Mouse (Mus musculus) limb, embryonic 15.5 days (tissue): Measurements from ENCODE around the gene 2200002D01Rik. TPM values are rescaled to one million over a fixed set of nuclear protein-coding genes. Genes with fewer than 3 reads are reported as not detected.
A peak's percentile ranks its signal among the peaks of the same experiment; 100 is the strongest.
"Not testable (repeated sequence)": the region's sequence is repeated elsewhere in the genome, so short reads cannot be mapped to it uniquely, and the experiment has no call there.

ENCODE experiments used
- ATAC-seq: fragments of 200-750 bp; cut with Nextera tagmentation; 2 replicates; pipeline ENCODE4 v1.8.0; 2017; ENCODE audit warnings: low read depth, moderate TSS enrichment; ENCODE audit not compliant: insufficient number of reproducible peaks, low FRiP score, low TSS enrichment
- H3K27ac ChIP-seq: fragments of 300-500 bp; sonication (generic); 2 replicates; pipeline ENCODE4 v1.5.1; 2015; ENCODE audit warnings: moderate library complexity, mild to moderate bottlenecking, inconsistent platforms
- H3K27me3 ChIP-seq: fragments of 300-500 bp; sonication (generic); 2 replicates; pipeline ENCODE4 v1.6.1; 2015; ENCODE audit warnings: inconsistent platforms
- H3K36me3 ChIP-seq: fragments of 300-500 bp; sonication (generic); 2 replicates; pipeline ENCODE4 v1.6.1; 2015; ENCODE audit warnings: inconsistent platforms
- H3K4me1 ChIP-seq: fragments of 300-500 bp; sonication (generic); 2 replicates; pipeline ENCODE4 v1.6.1; 2015; ENCODE audit warnings: inconsistent platforms
- H3K4me2 ChIP-seq: fragments of 300-500 bp; sonication (generic); 2 replicates; pipeline ENCODE4 v1.6.1; 2015; ENCODE audit warnings: mild to moderate bottlenecking, inconsistent platforms
- H3K4me3 ChIP-seq: fragments of 300-500 bp; sonication (generic); 2 replicates; pipeline ENCODE4 v1.5.1; 2015; ENCODE audit warnings: mild to moderate bottlenecking, inconsistent platforms
- H3K9ac ChIP-seq: fragments of 300-500 bp; sonication (generic); 2 replicates; pipeline ENCODE4 v1.6.1; 2015; ENCODE audit warnings: inconsistent platforms
- H3K9me3 ChIP-seq: fragments of 300-500 bp; sonication (generic); 2 replicates; pipeline ENCODE4 v1.6.1; 2016; ENCODE audit warnings: inconsistent platforms
- WGBS: fragments of 180-500 bp; shearing (Covaris S2); methylation state at CpG from one replicate; pipeline ENCODE4 v1.1.7; 2015; 5-methylcytosine and 5-hydroxymethylcytosine counted together
- polyA plus RNA-seq: library from polyadenylated mRNA; unstranded; fragments of >200 nt; fragmentation: Nextera tagmentation; extraction: Ambion mirVana; gene quantifications from 2 replicates; pipeline ENCODE4 v1.2.1, GENCODE M21; 2015

2200002D01Rik gene
- polyA plus RNA-seq, 1 experiment from 2014 or later = 14.2 TPM

DNA sequence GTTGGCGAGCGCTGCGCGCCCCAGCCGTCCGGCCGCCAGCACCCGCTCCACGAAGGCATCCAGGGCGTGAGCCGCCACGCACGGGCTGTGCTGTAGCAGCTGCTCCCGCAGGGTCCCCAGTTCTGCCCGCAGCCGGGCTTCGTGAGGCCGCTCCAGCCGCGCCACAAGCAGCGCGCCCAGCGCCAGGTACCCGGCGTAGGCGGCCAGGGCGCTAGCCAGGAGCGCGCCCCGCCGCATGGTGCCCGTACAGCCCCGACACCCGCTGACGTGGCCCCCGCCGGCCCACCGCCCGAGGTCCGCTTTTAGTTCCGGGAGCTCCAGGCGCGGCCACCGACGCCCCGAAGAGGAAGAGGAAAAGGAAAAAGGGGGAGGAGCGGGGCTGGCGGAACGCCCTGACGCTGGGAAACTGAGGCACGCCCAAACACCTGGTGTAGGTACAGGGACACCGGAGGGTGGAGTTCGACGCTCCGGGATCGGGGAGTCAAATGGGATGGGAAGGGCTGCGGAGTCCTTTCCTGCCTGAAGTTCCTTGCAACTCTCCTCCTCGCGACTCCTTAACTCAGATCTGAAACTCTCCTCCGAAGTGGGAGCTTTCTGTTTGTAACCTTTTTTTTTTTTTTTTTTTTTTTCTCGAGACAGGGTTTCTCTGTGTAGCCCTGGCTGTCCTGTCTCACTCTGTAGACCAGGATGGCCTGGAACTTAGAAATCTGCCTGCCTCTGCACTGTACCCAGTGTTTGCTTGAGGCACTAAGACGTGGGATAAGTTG, 15.8 kb downstream of the 2200002D01Rik start, which contains the start of gene Kcnk6:
Gene Kcnk6 (minus strand): TSS at position 269 of the 767 bp plus-strand sequence.
- 2% methylated on average over 62 of the region's 62 CpGs for WGBS
- Histone ChIP-seq H3K9ac (peak within 1 kb of the TSS; percentile 71), H3K27ac (peak within 1 kb of the TSS; percentile 57; the same call in 1 of the 2 replicates), H3K27me3 (peaks cover 14% of the 10 kb centered on the region), H3K9me3 (no peaks in the 10 kb centered on the region), H3K4me3 (peak within 1 kb of the TSS; percentile 71), H3K36me3 (no peaks in the 10 kb centered on the region), H3K4me1 (peaks cover 22% of the 10 kb centered on the region), H3K4me2 (peak within 1 kb of the TSS; percentile 96)
- peak; percentile 53; the same call in 1 of the 2 replicates for ATAC-seq

GRCm38 (mm10) chr7:29231517-29231916, 16.7 kb downstream of the 2200002D01Rik start:
- H3K4me1 ChIP-seq = peaks cover 22% of the 10 kb centered on the region
- no peaks in the 10 kb centered on the region for H3K36me3 ChIP-seq
- H3K9ac ChIP-seq = no peak overlapping the region
- peak overlapping the region; percentile 71 for H3K4me3 ChIP-seq
- no peaks in the 10 kb centered on the region for H3K9me3 ChIP-seq
- H3K4me2 ChIP-seq = peak overlapping the region; percentile 96
- peaks cover 14% of the 10 kb centered on the region for H3K27me3 ChIP-seq
- no peak overlapping the region for H3K27ac ChIP-seq
- ATAC-seq = no peak
- 46% methylated on average over 3 of the region's 3 CpGs for WGBS

DNA sequence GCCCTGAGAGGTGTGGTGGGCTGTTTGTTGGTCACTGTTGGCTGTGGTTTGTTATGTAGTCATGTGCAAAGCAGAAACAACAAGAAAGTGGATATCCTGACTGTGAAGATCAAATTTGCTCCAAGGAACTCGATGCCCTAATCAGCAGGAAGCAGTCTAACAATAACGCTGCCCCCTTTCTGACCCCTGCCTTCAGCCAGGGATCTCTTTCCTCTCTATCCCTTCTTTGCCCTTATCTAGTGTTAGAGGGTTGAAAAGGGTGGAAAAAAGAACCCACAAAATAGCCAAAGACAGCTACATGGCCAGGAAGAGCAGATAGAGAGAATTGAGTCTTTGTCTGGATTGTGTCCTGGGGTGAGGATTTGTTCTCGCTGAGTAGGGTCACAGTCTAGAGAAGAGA, 17.7 kb downstream of the 2200002D01Rik start:
- Histone ChIP-seq H3K4me3 (no peak overlapping the region), H3K36me3 (peaks cover 1% of the 10 kb centered on the region; the same call in 1 of the 2 replicates), H3K9ac (no peak overlapping the region), H3K27me3 (peaks cover 14% of the 10 kb centered on the region), H3K27ac (no peak overlapping the region), H3K4me2 (no peak overlapping the region), H3K9me3 (no peaks in the 10 kb centered on the region), H3K4me1 (peaks cover 22% of the 10 kb centered on the region)
- no peak for ATAC-seq
- WGBS = 69% methylated on average over 3 of the region's 3 CpGs

- no peak overlapping the region for H3K4me3 ChIP-seq
- H3K9ac ChIP-seq = no peak overlapping the region
- peaks cover 19% of the 10 kb centered on the region for H3K36me3 ChIP-seq
- peaks cover 14% of the 10 kb centered on the region for H3K27me3 ChIP-seq
- no peak overlapping the region for H3K4me2 ChIP-seq
- H3K4me1 ChIP-seq = peaks cover 27% of the 10 kb centered on the region
- WGBS = 69% methylated on average over 4 of the region's 4 CpGs
- H3K27ac ChIP-seq = no peak overlapping the region
- H3K9me3 ChIP-seq = no peaks in the 10 kb centered on the region
- no peak for ATAC-seq
These were observed 20.1 kb downstream of the 2200002D01Rik start for GRCm38 (mm10) chr7:29228202-29228601.

GRCm38 (mm10) chr7:29225520-29225919, 22.7 kb downstream of the 2200002D01Rik start:
- no peak overlapping the region for H3K4me2 ChIP-seq
- peaks cover 13% of the 10 kb centered on the region for H3K4me1 ChIP-seq
- peaks cover 23% of the 10 kb centered on the region for H3K36me3 ChIP-seq
- no peak for ATAC-seq
- no peaks in the 10 kb centered on the region for H3K9me3 ChIP-seq
- H3K9ac ChIP-seq = no peak overlapping the region
- no peak overlapping the region for H3K27ac ChIP-seq
- H3K27me3 ChIP-seq = no peaks in the 10 kb centered on the region
- H3K4me3 ChIP-seq = no peak overlapping the region
- 76% methylated on average over 13 of the region's 13 CpGs for WGBS

GRCm38 (mm10) chr7:29224756-29225394, 23.4 kb downstream of the 2200002D01Rik start:
- ATAC-seq = no peak

GRCm38 (mm10) chr7:29214846-29215245, 33.4 kb downstream of the 2200002D01Rik start:
- Histone ChIP-seq H3K4me3 (no peak overlapping the region), H3K27ac (no peak overlapping the region), H3K4me2 (no peak overlapping the region), H3K4me1 (peaks cover 18% of the 10 kb centered on the region), H3K9ac (no peak overlapping the region), H3K36me3 (peaks cover 6% of the 10 kb centered on the region; the same call in 1 of the 2 replicates), H3K9me3 (no peaks in the 10 kb centered on the region), H3K27me3 (no peaks in the 10 kb centered on the region)
- ATAC-seq = no peak
- 45% methylated on average over 15 of the region's 15 CpGs for WGBS

More at GRCm38 (mm10) chr7:29224756-29225394, 23.4 kb downstream of the 2200002D01Rik start:
- Histone ChIP-seq H3K36me3 (peaks cover 23% of the 10 kb centered on the region), H3K4me1 (peaks cover 13% of the 10 kb centered on the region), H3K27ac (no peak overlapping the region), H3K9me3 (no peaks in the 10 kb centered on the region), H3K27me3 (no peaks in the 10 kb centered on the region), H3K4me3 (no peak overlapping the region), H3K4me2 (no peak overlapping the region), H3K9ac (no peak overlapping the region)
- 18% methylated on average over 16 of the region's 16 CpGs for WGBS

DNA sequence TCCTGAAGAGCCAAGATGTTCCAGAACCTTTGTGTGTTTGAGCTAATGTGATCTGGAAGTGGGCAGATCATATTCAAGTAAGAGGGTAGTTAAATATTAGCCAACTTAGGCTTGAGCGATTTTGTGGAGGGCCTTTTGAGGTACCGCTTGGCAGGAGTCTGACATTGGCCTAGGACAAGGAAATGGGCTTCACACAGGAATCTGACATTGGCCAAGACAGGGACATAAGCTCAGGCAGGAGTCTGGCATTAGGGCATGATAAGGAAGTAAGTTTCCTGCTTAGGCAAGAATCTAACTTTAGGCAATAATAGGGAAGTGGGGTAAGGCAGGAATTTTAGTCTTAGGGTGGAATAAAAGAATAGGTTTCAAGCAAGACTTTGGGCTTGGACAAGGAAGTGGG, 34.0 kb downstream of the 2200002D01Rik start:
- no peak overlapping the region for H3K27ac ChIP-seq
- H3K4me2 ChIP-seq = peak overlapping the region; percentile 41; the same call in 1 of the 2 replicates
- ATAC-seq = no peak
- H3K27me3 ChIP-seq = no peaks in the 10 kb centered on the region
- H3K4me1 ChIP-seq = peaks cover 18% of the 10 kb centered on the region
- WGBS = 74% methylated on average over 2 of the region's 2 CpGs
- no peaks in the 10 kb centered on the region for H3K36me3 ChIP-seq
- H3K4me3 ChIP-seq = no peak overlapping the region
- no peaks in the 10 kb centered on the region for H3K9me3 ChIP-seq
- no peak overlapping the region for H3K9ac ChIP-seq

GRCm38 (mm10) chr7:29213675-29214082, 34.6 kb downstream of the 2200002D01Rik start, which contains the start of gene Catsperg1:
TSS of gene Catsperg1 (minus strand) at chr7:29214035.
- peak within 1 kb of the TSS; percentile 16 for H3K4me3 ChIP-seq
- no peaks in the 10 kb centered on the region for H3K9me3 ChIP-seq
- H3K27me3 ChIP-seq = no peaks in the 10 kb centered on the region
- H3K27ac ChIP-seq = no peak within 1 kb of the TSS
- ATAC-seq = peak; percentile 48; the same call in 1 of the 2 replicates
- H3K4me1 ChIP-seq = peaks cover 18% of the 10 kb centered on the region
- no peaks in the 10 kb centered on the region for H3K36me3 ChIP-seq
- 5% methylated on average over 20 of the region's 20 CpGs for WGBS
- no peak within 1 kb of the TSS for H3K9ac ChIP-seq
- H3K4me2 ChIP-seq = peak within 1 kb of the TSS; percentile 41

DNA sequence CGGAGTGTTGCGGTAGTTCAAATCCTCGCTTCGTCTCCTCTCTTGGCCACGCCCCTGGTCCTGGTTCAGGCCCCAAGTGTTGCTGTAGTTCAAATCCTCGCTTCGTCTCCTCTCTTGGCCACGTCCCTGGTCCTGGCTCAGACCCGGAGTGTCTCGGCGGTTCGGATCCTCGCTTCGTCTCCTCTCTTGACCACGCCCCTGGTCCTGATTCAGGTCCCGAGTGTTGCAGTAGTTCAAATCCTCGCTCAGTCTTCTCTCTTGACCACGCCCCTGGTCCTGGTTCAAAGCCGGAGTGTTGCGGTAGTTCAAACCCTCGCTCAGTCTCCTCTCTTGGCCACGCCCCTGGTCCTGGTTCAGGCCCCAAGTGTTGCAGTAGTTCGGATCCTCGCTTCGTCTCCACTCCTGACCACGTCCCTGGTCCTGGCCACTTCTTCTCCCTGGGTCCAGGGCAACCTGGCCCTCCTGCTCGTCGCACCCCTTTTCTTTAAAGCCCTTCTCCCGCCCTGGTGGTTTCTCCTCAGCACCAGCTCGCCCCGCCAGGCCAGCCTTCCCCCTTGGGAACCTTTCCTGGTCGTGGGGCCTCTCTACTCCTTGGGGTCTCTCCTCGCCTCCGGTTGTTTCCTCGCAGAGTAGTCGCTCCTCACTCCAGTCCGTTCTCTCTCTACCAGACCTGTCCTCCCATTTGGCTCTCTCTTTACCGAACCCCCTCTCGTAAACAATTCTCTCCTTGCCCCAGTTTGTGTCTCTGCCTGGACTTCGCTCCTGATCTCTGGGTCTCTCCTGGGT, 35.3 kb downstream of the 2200002D01Rik start:
- not testable (repeated sequence) for H3K9me3 ChIP-seq, ATAC-seq, H3K27ac ChIP-seq, H3K27me3 ChIP-seq, H3K9ac ChIP-seq, H3K36me3 ChIP-seq
- Histone ChIP-seq H3K4me1 (peaks cover 18% of the 10 kb centered on the region), H3K4me3 (0 out of 2 replicates have a peak overlapping the region, but pooled peaks have one; percentile 16), H3K4me2 (peak overlapping the region; percentile 41)
- 23% methylated on average over 40 of the region's 40 CpGs for WGBS

- no peak for ATAC-seq
- H3K4me1 ChIP-seq = peaks cover 18% of the 10 kb centered on the region
- 22% methylated on average over 26 of the region's 26 CpGs for WGBS
- no peaks in the 10 kb centered on the region for H3K36me3 ChIP-seq
- H3K9ac ChIP-seq = no peak overlapping the region
- peak overlapping the region; percentile 57 for H3K4me2 ChIP-seq
- no peaks in the 10 kb centered on the region for H3K27me3 ChIP-seq
- H3K27ac ChIP-seq = peak overlapping the region; percentile 83; the same call in 1 of the 2 replicates
- H3K9me3 ChIP-seq = no peaks in the 10 kb centered on the region
- H3K4me3 ChIP-seq = peak overlapping the region; percentile 43
These were observed 36.0 kb downstream of the 2200002D01Rik start for GRCm38 (mm10) chr7:29212199-29212765.
